Mouse (Mus musculus) G1E (cell line): ENCODE results near the gene Snx30.

Experiments used
- CTCF ChIP-seq: IDR thresholded peaks from 2 replicates; pipeline ENCODE4 v1.5.1; 2012; ENCODE audit warnings: low read depth, low read length, inconsistent platforms, mixed read lengths
- GATA1 ChIP-seq: IDR thresholded peaks from 2 replicates; pipeline ENCODE4 v1.6.1; 2012; ENCODE audit warnings: borderline replicate concordance, low read length, inconsistent platforms, mixed read lengths

DNA sequence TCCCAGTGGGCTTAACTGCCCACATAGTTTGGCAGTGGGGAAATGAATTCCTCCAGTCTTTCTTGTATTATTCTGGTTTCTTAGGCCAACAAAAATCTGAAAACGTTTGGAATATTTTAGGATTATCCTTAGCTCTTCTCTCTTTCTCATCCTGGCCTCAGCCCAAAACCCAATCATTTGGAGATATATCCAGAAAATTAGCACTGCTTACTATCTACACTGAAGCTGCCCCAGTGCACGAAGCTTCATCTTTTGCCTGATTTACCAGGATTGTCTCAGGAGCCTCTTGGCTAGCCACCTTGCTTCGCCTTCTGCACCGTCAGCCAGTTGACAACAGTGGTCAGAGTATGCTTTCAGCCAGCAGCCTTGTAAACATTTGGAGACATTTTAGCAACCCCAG, 23.4 kb downstream of the Snx30 start:
- TF ChIP-seq CTCF (no peak), GATA1 (no peak)
